Mouse (Mus musculus) neural tube, embryonic 10.5 days (tissue): ENCODE data around the gene Aatf.
"Not testable (repeated sequence)": the region's sequence is repeated elsewhere in the genome, so short reads cannot be mapped to it uniquely, and the experiment has no call there.

Experiments used
- DNase-seq: peaks from one replicate; pipeline ENCODE4 v3.0.0-alpha.2; 2017; ENCODE audit warnings: low spot score; ENCODE audit errors: extremely low spot score

The Aatf gene

GRCm38 (mm10) chr11:84442554-84443331, 70.6 kb downstream of the Aatf start:
- no peak for DNase-seq

- DNase-seq: no peak
Measured at GRCm38 (mm10) chr11:84440402-84440801, 72.9 kb downstream of the Aatf start.

GRCm38 (mm10) chr11:84434879-84435278, 78.4 kb downstream of the Aatf start:
- no peak for DNase-seq

GRCm38 (mm10) chr11:84430336-84430735, 83.0 kb downstream of the Aatf start:
- no peak for DNase-seq

GRCm38 (mm10) chr11:84429581-84429980, 83.7 kb downstream of the Aatf start:
- DNase-seq: peak; percentile 57

GRCm38 (mm10) chr11:84426633-84426998, 86.7 kb downstream of the Aatf start:
- no peak for DNase-seq

- no peak for DNase-seq
Measured at GRCm38 (mm10) chr11:84425736-84426632, 87.3 kb downstream of the Aatf start.

GRCm38 (mm10) chr11:84420779-84421178, 92.5 kb downstream of the Aatf start:
- DNase-seq: no peak

- no peak for DNase-seq
Measured at GRCm38 (mm10) chr11:84413111-84413510, 100.2 kb downstream of the Aatf start.

GRCm38 (mm10) chr11:84412201-84412934, 101.0 kb downstream of the Aatf start:
- no peak for DNase-seq

GRCm38 (mm10) chr11:84411642-84412018, 101.7 kb downstream of the Aatf start:
- no peak for DNase-seq

GRCm38 (mm10) chr11:84410879-84411641, 102.3 kb downstream of the Aatf start:
- DNase-seq: no peak

- DNase-seq: no peak
Measured at GRCm38 (mm10) chr11:84410383-84410782, 102.9 kb downstream of the Aatf start.

GRCm38 (mm10) chr11:84406733-84407132, 106.6 kb downstream of the Aatf start:
- no peak for DNase-seq

- no peak for DNase-seq
Measured at GRCm38 (mm10) chr11:84395010-84395409, 118.3 kb downstream of the Aatf start.

GRCm38 (mm10) chr11:84393571-84393970, 119.8 kb downstream of the Aatf start:
- no peak for DNase-seq

GRCm38 (mm10) chr11:84392066-84392465, 121.3 kb downstream of the Aatf start:
- DNase-seq: not testable (repeated sequence)

- DNase-seq: no peak
Measured at GRCm38 (mm10) chr11:84391126-84391525, 122.2 kb downstream of the Aatf start.

- no peak for DNase-seq
Measured at GRCm38 (mm10) chr11:84389332-84389731, 124.0 kb downstream of the Aatf start.

- DNase-seq: no peak
Measured at GRCm38 (mm10) chr11:84383891-84384290, 129.4 kb downstream of the Aatf start.

GRCm38 (mm10) chr11:84382450-84382849, 130.9 kb downstream of the Aatf start:
- no peak for DNase-seq
